Mouse (Mus musculus) heart, postnatal 10 days (tissue): ENCODE data around the gene Dad1. TPM values are rescaled to one million over a fixed set of nuclear protein-coding genes. Genes with fewer than 3 reads are reported as not detected.
A peak's percentile ranks its signal among the peaks of the same experiment; 100 is the strongest.

Source experiments
- DNase-seq, 2 experiments: peaks; one replicate each; pipeline ENCODE4 v3.0.0; 2021
- intact Hi-C: fragments of 180-260 bp; cut with DNase I; formaldehyde crosslinking; loops from one replicate; pipeline ENCODE4 v1.15.1; 2025
- total RNA-seq, 2 experiments: library from RNA; stranded (reverse); gene quantifications; 2 replicates each; pipeline ENCODE4 v1.2.3; 2021

Dad1 gene
- 100 to 1,000 TPM; 121 TPM for total RNA-seq

DNA sequence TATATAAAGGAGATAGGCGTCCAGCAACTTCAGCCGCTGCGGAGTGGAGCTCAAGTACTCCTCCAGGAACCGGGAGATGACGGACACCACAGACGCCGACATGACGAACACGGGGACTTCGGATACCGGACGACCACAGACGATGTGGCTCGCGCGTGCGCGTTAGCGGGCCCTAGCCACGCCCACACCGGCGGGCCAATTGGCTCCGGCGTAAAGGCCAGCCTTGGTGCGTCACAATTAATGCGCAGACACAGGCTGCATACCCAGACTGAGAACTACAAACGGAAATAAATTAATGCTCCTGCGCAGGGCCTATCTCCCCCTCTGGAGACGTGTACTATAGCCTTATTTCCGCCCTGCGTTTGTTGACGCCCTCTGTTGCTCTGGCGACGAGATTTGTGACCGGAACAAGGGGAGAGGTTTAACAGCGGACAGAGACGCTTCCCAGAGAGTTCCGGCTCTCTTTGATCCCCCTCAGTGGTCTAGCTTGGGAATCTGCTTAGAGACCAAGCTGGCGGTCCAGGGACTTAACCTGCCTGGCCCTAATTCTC is at the start of gene Dad1, which contains the start of gene Abhd4:
TSS of gene Dad1 (minus strand) at position 364 of the 551 bp plus-strand sequence.
TSS of gene Abhd4 (plus strand) at position 448 of the 551 bp plus-strand sequence.
- peak; percentile 99 for DNase-seq
- intact Hi-C loops, result no loop called here

GRCm38 (mm10) chr14:54300676-54301075 is 46.8 kb upstream of the Dad1 start:
- DNase-seq, result no peak
- intact Hi-C loops, result no loop called here

DNA sequence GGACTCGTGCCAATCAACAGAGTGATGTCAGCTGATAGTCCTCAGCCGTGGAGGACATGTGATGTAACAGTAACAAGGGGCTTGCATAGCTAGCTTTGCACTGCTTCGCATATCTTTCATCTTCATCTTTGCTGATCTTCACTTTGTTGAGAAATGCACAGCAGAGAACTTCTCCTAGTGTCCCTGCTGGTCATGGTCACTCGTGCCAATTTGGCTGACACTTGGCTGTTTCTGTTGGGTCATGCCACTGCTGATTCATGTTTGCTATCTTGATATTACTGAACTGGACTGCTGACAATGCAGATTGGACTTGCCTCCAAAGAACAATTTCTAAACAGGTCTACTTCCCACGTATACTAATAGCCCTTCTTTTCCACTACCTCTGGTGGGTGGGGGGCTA is 46.2 kb upstream of the Dad1 start:
- intact Hi-C loops, result no loop called here
- peak in 1 of 2 experiments; percentile 4 for DNase-seq

GRCm38 (mm10) chr14:54284839-54285238 is 30.9 kb upstream of the Dad1 start, which contains the start of gene Olfr49:
Olfr49 (minus strand) TSS chr14:54284939.
- intact Hi-C loops, result no loop called here
- DNase-seq, result no peak

GRCm38 (mm10) chr14:54276446-54276845 is 22.5 kb upstream of the Dad1 start:
- DNase-seq, result no peak
- intact Hi-C loops, result no loop called here

DNA sequence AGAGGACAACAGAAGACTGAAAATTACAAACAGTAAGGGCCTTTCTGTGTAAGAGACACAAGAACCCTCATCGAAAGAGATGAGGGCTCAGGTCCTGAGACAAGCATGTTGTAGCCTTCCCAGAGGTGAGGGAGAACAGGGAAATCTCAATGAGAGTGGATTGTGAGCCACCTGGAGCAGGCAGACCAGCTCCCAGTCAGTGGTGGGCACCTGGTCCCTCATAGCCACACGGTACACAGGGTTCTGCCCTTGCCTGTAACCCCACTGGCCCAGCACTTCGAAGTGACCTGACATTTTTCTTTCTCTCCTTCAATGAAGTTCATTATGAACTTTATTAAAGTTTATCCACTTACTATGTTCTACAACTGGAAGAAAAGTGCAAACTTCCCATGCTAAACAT is 18.8 kb upstream of the Dad1 start:
- DNase-seq, result no peak
- intact Hi-C loops, result no loop called here

DNA sequence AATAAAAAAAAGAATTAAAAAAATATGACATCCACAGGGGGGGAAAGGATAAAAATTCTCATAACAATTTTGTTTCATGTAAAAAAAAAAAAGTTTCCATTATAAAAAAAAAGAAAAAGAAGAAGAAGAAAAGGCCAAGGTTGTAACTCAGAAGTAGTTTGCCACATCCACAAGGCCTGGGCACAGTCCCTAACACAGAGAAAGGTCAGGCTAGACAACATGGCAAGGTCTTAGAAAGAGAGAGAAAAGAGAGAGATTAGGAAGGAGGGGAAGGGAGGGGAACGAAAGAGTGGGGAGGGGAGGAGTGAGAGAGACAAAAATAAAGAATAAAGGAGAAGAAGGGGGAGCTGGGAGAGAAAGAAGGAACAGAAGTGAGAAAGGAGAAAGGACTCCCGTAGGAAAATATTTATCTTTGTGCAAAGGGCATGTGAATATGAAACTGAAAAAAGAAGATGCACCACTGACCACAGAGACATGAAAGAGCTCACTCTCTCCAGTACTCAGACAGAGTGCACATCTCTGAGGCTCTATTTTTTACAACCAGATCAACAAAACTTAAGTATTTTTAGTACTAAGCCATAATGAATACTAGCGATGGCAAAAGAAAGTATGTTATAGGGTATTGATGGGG is 18.2 kb upstream of the Dad1 start:
- intact Hi-C loops, result no loop called here
- no peak for DNase-seq

DNA sequence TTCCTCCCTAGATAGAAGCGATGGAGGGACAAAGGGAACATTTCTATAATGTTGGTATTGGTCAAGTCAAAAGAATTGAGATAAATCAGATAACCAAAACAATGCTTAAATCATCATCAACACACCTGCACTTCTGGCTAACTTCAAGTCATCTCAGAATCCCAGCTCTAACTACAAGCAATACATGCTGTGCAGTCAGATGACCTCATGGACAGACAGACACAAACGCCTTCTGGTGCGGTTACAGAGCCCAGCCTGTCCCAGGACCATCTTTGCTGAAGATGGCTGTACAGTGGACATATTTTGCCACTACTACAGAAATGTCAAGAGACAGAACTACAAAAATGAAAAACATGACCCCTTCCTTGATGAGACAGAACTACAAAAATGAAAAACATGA is 16.5 kb upstream of the Dad1 start:
- no peak for DNase-seq
- intact Hi-C loops, result no loop called here

DNA sequence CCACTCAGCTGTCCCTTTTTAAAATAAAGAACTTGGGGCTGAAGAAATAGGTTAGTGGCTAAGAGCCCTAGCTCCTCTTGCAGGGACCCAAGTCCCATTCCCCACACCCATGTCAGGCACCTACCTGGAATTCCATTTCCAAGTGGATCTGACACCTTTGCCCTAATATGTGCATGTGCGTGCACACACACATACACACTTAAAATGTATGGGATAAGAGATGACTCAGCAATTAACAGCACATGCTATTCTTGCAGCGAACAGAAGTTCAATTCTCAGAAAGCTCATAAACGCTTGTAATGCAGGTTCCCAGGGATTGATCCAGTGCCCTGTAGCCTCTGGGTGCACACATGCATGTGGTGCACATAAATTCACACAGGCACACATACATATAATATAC is 15.7 kb upstream of the Dad1 start:
- intact Hi-C loops, result no loop called here
- DNase-seq, result no peak

- intact Hi-C loops, result no loop called here
- no peak for DNase-seq
Measured at GRCm38 (mm10) chr14:54267966-54268365, 14.1 kb upstream of the Dad1 start.

- intact Hi-C loops, result no loop called here
- no peak for DNase-seq
Measured at GRCm38 (mm10) chr14:54265951-54266350, 12.0 kb upstream of the Dad1 start.

DNA sequence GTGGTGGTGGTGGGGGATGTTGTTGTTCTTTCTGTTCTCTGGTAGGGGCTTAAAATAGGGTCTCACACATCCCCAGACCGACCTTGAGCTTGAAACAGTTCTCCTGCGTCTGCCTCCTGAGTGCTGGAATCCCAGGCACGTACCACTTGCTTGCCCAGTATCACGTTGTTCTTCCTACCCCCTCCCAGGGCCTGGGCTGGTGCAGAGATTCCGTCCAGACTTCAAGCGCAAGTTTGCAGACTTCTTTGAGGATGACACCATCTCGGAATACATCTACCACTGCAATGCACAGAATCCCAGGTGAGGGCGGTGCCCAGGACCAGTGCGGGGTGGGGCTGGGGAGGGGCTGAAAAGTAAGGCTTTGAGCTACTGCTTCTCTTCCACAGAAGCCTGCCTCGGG is 11.2 kb upstream of the Dad1 start:
- intact Hi-C loops, result no loop called here
- peak in 1 of 2 experiments; percentile 21 for DNase-seq

- intact Hi-C loops, result no loop called here
Measured at GRCm38 (mm10) chr14:54264231-54264630, 10.3 kb upstream of the Dad1 start.

GRCm38 (mm10) chr14:54263099-54263498 is 9.2 kb upstream of the Dad1 start:
- intact Hi-C loops, result no loop called here
- no peak for DNase-seq

More at GRCm38 (mm10) chr14:54264231-54264630, 10.3 kb upstream of the Dad1 start:
- DNase-seq, result no peak

DNA sequence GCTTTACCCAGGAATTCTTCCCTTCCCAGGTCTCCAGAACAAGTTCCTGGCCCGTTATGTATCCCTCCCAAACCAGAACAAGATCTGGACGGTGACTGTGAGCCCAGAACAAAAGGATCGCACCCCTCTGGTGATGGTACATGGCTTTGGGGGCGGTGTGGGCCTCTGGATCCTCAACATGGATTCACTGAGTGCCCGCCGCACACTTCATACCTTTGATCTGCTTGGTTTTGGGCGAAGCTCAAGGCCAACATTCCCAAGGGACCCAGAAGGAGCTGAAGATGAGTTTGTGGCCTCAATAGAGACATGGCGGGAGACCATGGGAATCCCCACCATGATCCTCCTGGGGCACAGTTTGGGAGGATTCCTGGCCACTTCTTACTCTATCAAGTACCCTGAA is 8.7 kb upstream of the Dad1 start:
- no peak for DNase-seq
- intact Hi-C loops, result no loop called here

- no peak for DNase-seq
- intact Hi-C loops, result no loop called here
Measured at GRCm38 (mm10) chr14:54261386-54261785, 7.5 kb upstream of the Dad1 start.

GRCm38 (mm10) chr14:54260196-54260595 is 6.3 kb upstream of the Dad1 start:
- intact Hi-C loops, result no loop called here
- DNase-seq, result peak in 1 of 2 experiments; percentile 27

GRCm38 (mm10) chr14:54259722-54260085 is 5.8 kb upstream of the Dad1 start:
- no peak for DNase-seq
- intact Hi-C loops, result no loop called here

DNA sequence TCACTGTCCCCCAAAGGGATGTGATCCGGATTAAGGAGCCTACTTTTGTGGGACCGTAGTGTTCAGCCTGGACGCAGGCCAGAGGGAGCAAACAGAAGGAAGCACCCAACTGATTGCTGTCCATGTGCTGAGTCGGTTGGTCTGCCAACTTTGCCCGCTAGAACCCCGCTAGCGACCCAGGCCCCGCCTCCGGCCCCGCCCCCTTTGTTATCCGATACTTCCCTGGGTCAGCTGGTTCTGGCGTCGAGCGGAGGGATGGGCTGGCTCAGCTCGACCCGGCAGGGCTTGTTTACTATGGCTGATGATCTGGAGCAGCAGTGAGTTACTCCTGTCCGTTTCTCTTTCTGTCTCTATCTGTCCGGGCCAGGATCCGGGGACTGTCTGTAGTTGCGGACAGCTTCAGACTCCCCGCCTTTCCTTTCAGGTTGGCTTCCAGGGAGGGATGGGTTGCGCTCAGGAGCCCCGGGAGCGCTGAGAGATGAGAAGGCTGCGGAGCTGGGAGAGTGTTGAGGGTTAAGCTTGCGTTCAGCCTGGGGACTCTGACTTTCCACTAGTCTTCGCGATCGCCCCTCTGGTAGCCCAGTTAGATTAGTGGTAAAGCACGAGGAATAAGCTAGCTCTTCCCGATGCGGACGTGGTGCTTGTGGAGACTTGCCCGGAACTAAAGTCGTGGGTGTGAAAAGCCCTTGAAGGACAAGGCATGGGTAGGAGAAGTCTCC is 5.3 kb upstream of the Dad1 start:
- peak; percentile 96 for DNase-seq
- intact Hi-C loops, result no loop called here

GRCm38 (mm10) chr14:54258131-54258670 is 4.3 kb upstream of the Dad1 start:
- DNase-seq, result no peak
- intact Hi-C loops, result no loop called here

DNA sequence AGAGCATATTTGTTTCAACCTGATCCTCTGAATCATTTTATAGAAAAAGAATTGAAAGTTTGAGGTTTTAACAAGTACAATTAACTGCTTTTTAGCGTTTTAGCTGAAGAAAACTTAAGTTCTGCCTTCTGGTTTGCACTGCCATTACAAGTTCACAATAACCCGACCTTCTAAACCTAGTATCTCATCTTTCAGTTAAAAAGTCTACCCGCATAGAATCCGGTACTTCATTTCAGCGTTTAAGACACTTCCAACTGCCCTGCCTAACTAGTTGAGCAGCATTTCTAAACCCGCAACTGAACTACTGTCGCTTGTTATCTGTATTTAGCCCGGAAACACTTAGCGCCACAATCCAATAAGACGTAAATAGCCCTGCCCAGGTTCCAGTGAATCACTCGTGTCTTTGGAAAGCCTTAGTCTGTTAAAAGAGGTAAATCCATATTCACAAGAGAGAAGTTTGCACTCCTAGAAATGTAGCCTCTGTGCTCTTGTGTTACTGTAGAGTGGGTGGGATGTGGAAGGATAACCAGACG is 832 bp upstream of the Dad1 start:
- DNase-seq, result no peak
- intact Hi-C loops, result no loop called here

GRCm38 (mm10) chr14:54250122-54250521 is 3.8 kb downstream of the Dad1 start:
- intact Hi-C loops, result no loop called here
- no peak for DNase-seq
